Mouse (Mus musculus): ENCODE measurements around the gene H1foo.

DNA sequence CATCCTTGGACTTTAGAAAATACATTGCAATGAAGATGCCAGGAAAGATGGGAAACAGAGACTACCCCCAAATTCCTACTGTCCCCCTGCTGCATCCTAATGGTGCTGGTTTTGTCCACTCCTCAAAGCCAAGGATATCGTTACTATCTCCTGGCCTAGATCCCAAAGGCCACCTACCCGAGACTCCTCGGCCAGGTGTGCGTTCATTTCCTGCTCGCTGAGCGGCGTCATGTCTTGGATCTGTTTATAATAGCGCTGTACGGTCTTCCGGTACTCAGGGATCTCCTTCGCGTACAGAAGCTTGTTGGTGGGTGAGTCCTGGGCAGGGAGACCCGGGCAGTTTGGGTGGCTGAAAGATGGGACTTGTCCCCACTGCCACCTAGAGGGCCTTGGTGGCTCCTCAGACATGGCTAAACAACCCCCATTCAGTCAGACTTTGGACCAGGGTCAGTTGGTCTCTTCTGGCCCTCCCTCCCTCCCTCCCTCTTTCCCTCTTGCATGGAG, 11.7 kb downstream of the H1foo start:
- no peak for TF ChIP-seq CTCF (IDR thresholded peaks at IDR 0.05; ENCODE audit: low read depth, low read length)
- no peak for TF ChIP-seq POLR2AphosphoS5 (IDR thresholded peaks at IDR 0.05; ENCODE audit: insufficient replicate concordance, low read depth, low read length)
- TF ChIP-seq GATA2 (IDR thresholded peaks at IDR 0.05; ENCODE audit: borderline replicate concordance, low read depth, low read length), result no peak
